Mouse (Mus musculus) cerebellum, adult 11-12 months (tissue): ENCODE data around the gene Csnk1e.

Experiments used
- DNase-seq: peaks from one replicate; pipeline ENCODE4 v3.0.0; 2022

Csnk1e gene

DNA sequence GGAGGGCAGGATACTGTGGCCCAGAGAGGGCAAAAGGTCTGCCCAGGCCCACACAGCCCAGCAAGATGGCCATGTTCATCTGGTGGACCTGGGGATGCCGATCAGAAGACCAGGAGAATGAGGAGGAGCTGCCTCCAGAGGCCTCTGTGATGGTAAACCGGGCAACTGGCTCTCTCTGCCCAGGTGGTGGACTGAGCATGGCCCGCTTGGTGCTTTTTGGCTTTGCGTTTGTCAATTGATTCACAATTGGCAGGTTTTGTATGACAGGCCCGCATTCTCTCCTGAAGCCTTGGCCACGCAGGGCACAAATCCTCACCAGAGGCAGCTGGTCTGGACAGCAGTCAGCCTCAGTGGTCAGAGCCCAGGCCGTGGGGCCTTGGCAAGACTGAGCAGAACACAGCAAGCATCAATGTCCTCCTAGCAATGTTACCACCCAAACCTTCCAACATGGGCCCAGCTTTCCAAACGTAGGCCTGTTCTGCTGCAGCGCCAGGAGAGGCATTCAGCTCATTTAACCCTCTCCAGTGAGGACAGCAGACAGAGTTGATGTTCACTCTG is 12.3 kb downstream of the Csnk1e start:
- DNase-seq, result no peak

DNA sequence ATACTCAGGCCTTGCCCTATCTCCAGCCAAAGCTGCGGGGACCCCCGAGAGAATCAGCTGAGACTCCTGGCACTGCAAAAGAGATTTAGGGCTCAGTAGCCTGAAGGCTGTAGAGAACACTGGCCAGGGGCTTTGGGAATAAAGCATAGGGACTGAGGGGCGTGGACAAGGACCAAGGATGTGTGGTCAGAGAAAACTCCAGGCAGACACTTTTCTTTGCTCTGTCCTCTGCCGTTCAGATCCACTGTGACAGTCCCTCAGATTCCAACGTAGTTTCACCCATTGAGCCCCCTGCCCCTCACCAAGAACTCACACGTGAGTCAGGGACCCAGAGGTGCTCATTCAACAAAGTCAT is 13.1 kb downstream of the Csnk1e start:
- no peak for DNase-seq

DNA sequence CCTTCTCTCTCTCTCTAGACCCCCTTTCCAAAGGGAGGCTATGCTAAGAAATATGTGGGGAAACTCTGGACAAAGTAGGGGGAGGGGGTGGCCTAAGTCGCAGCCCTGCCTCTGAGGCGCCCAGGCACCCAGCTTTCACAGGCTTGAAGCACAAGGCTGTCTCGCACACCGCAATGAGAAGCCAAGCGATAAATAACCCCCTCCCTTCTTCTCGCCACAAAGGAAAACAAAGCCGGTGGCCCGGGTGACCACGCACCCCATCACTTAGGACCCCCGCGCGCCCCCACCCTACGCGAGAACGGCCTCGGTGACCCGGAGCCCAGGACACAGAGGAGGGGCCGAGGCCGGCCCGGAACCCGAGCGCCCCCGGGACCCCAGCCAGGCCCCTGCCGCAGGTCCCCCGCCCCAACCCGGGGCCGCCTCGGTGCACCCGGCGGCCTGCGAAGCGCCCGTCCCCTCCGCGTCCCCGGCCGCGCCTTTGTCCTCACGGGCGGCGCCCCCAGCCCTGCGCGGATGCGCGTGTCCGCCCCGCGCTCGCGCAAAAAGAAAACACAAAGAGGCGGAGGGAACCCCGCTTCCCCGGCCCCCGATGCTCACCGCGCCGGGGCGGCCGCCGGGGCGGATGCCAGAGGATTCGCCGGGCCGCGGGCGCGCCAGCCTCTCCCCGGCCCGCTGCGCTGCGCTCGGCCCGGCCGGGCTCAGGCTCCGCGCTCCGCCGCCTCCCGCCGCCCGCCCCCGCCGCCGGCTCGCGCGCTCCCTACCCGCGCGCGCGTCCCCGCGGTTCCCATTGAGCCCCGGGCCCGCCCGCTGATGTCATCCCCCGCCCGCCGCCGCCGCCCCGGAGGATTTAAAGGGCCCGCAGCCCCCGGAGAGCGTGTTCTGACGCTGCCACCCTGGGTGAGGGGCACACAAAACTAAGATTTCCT is 13.8 kb downstream of the Csnk1e start:
- DNase-seq, result peak; percentile 79

DNA sequence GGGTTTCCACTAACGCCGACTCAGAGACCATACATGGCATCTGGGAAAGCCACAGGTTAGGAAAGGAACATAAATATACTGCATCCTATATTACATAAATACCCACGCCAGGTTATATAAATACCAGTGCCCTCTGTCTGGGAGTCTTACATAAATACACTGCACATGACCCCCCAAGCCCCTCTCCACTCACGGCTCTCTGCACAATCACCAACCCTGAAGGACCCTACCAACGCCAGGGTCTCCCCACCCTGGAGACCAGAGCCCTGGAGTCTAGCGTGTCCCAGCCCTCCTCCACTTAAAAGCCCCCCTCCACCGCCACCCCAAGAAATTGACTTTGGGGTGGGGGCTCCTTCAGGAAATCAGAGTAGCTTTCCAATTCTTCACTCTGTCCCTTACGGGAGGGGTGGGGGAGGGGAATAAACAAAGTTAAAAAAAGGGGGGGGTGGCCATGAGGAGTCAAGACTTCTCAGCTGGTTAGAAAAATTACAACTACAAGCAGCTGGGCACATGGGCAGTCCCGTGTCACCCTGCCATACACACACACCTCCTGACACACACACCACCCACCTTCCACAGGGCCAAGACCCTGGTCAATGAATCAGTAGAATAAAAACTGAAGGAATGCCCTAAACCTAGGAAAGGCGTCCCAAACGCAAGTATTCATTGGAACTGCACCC is 14.6 kb downstream of the Csnk1e start:
- DNase-seq, result peak; percentile 37

DNA sequence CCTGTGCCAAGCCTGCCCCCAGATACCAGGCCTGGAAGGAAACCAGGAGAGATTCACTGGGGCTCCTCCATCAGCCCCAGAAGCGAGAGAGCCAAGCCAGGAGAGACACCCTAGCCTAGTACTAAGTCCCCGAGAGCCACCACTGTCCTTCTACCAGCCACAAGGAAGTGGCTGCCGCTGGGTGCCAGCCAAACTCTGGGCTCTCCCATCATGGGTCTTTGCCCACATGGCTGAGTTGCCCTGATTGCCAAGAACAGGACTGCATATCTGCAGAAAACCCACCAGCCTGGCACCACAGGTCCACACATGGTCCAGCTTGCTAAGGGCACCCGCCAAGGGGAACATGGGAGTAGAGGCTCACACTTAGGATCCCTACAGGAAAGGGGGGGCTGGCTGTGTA is 15.1 kb downstream of the Csnk1e start:
- DNase-seq, result peak; percentile 74

DNA sequence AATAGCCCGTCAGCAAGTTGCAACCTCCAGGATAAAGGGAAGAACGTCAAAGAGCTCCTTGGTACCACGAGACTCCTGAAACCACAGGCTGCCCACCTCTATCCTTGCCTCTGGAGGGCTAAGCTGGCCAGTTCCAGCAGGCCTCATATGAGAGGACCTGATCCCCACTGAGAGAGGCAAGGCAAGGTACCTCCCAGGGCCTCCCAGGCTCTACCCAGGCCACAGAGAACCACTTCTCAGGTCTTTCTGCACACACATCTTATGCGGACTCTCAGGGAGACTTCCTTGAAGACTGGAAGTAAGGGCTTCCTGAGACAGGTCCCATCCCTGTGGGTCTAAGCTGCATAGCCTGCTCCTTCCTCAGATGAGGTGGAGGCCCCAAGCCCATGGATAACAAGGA is 16.0 kb downstream of the Csnk1e start:
- DNase-seq, result no peak

DNA sequence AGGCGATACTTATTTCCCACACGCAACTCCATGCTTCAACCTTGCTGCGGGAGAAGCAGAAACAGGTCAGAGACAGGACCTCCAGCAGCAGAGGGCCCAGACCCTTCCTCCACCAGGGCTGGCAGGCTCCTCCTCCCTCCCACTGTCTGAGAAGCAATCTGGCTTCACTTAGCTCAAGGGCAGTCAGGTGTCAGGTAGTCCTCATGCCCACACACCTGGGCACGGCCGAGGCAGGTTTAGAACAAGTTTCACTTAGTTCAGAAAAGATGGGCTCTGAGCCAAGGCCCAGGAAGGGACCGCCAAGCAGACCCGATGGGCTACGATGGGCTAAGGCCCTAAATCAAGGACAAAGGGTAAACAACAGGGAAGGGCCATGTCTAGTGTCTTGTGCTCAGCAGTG is 16.6 kb downstream of the Csnk1e start:
- DNase-seq, result no peak

DNA sequence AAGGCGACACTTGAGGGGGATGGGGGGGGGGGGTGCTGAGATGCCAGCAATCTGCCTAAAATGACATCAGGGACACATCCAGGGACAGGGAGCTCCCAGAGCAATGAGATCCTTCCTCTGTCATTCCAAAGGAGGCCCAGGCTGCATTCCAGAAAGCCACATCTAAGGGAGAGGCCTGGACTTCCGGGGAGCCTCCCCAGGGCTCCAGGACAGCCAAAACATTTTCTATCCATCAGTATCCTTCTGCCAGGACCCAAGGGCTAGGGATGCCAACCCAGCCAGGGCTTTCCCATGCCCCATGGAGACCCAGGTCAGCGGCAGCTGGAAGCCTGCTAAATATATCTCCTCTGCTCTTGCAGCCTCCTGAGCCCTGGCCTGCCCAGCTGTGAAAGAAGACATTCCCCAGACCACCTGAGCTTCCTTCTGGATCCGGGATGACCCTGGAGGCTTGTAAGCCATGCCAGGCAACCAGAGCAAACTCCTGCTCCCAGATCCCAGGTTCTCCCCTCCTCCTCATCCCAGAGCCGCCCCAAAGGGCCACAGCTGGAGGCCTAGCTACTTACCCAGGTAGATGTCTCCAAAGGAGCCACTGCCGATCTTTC is 17.1 kb downstream of the Csnk1e start:
- no peak for DNase-seq

DNA sequence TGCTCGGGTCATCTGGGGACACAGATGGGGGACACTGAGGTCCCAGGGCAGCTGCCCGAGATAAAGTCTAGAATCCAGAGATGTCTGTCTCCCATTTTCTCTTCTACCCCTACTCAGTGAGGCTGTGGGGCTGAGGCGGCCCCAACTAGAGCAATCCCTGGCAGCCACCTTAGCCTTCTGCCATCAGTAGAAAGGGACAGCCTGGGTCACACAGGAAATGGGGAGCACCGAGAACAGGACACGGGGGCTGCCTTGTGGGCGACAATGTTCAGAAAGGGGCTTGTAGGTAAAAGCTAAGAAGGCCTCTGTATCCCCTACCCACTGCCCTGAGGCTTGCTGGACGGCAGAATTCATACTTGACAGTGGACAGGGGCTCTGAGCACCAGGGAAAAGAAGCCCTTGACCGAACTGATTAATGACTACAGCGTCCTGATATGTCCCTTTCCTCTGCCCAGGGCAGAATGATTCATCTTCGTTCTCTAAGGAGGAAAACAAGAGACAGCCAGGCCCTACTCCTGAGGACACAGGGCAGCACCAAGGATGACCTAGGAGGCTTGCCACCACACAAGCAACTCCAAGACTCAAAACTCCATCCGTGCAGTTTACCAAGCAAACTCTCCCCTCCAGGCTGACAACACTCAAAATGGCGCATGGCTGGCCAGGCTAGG is 17.7 kb downstream of the Csnk1e start:
- no peak for DNase-seq

DNA sequence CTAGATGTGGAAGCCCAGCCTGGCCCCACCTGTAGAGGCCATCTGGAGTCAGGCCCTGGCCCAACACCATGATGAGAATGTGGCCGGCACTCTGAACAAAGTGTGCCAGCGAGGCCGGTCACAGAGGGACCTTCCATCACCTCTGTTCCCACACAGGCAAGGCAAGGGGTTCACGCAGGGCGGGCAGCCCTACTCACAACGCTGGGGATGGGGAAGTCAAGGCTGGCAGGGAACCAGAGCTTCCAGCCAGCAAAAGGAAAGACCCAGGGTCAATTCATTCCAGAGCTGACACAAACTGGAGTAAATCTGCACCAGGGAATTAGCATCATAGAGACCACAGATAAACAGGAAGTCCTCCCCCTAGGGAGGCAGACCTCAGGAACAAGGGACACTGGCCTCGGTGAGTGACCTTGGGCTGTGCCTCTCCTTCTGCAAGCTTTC is 18.9 kb downstream of the Csnk1e start:
- DNase-seq, result peak; percentile 68

DNA sequence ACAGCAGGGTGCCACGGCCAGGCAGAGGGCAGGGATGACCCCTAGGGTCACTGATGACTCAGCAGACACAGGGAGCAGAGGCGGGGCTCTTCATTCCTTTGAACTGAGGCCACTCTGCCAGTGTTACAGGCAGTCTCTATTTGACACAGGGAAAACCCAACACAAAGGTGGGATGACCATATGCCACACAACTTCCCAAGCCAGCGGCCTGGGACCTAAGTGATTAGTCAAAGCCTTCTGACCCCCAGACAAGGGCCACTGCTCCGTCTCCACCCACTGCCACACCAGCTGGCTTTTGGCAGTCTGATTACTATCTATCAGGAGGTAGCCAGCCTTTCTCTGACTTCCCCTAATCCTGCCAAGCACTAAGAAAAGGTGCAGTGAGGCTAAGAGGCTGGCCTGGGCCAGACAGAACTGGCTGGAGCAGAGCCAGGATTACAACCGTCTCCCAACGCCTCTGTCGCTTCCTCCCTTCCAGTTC is 20.1 kb downstream of the Csnk1e start:
- DNase-seq, result no peak

DNA sequence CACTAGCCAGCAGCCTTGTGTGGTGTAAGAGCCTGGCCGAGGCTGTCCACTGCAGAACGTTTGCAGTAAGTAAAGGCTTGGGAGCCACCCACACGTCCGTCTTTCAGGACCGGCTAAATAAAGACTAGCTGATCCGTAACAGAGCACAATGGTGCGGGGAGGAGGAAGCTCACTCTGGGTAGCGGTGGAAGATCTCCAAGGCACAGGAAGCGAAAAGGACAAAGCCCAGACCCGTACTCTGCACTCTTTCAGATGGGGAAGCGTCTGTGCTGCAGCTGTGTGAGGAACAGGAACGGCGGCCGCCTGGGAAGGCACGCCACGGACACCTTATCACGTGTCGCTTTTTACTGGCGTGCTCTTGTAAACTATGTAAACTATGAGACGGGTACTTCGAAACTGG is 22.5 kb downstream of the Csnk1e start:
- no peak for DNase-seq

DNA sequence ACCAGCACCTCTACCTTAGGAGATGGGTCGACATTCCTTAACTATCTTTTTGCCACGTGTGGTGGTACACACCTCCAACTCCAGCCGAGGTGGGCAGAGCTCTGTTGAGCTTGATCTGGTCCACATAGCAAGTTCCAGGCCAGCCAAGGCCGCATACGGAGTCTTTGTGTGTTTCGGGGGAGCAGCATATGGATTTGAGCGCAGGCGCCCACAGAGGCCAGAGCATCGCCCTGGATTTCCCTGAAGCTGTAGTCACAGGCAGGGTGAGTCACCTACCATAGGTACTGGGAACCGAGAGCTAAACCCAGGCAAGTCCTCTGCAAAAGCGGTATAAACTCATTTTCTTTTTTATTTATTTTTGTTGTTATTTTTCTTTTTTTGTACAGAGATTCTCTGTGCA is 23.0 kb downstream of the Csnk1e start:
- no peak for DNase-seq

DNA sequence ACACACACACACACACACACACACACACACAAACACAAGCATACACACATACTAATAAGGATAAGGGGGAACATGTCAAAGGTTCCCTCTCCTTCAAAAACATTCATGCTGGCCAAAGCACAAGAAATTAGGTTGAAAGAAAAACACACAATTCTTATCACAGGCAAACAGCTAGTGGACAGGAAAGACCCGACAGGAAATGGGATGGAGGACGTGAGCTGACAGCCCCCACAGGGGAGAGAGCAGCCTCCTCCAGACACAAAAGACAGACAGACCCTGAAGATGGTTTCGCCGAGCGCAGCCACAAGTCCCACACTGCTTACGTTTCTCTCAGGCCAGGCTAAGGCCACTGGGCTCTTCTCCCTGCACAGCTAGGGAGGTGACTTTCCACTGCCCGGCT is 23.4 kb downstream of the Csnk1e start:
- DNase-seq, result no peak

DNA sequence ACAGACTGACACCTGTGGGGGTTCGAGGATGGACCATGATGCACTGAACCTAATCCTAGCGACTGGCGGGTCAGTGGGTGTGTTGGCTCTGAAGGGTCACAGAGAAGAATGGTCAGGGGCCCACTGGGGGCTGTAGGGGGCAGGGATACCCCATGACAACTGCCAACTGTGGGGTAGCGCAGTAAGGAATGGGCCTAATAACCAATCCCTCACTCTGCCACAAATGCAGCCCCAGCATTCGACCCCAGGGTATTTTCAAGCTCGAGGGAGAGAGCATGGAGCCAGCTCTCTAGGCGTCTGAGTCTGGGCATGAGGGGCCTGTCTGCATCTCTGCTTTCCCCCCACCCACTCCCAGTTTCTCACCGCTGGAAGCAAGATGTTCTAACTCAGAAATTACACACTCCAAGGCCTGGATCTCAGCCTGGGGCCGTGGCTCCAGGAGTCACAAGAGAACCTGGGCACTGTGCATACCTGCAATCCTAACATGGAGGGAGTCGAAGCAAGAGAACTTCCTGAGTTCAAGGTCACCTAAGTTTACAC is 24.8 kb downstream of the Csnk1e start:
- DNase-seq, result no peak

DNA sequence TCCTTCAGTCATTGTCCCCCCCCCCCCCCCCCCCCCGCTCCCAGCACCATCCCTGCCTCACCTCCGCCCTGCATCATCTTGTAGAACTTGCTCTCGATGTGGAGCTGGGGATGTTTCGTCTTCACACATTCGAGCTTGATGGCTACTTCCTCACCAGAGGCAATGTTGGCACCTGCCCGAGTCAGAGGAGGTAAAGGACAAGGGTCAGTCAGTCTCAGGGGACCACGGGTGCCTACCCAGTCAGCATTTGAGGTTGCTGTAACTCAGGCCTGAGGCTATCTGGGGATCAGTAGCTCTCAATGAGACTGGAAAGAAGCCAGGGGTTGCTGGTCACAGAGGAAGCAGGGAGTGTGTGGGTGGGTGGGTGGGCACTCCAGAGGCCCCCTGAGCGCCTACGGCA is 25.4 kb downstream of the Csnk1e start:
- no peak for DNase-seq

DNA sequence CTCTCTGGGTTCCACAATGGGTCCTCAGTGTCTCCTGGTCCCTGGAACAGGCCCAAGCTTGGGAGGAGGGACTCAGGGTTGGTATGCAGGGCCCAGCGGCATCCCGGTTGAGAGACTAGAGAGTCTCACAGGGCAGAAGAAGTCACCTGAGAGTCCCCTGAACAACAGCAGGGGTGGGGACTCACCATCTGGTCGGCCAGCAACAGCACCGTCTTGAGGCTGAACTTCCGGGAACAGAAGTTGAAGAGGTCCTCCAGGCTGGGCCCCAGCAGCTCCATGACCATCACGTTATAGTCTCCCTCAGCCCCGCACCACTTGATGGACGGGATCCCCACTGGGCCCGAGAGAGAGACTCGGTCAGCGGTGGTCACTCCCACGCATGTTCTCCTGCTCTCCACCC is 25.8 kb downstream of the Csnk1e start:
- DNase-seq, result no peak

DNA sequence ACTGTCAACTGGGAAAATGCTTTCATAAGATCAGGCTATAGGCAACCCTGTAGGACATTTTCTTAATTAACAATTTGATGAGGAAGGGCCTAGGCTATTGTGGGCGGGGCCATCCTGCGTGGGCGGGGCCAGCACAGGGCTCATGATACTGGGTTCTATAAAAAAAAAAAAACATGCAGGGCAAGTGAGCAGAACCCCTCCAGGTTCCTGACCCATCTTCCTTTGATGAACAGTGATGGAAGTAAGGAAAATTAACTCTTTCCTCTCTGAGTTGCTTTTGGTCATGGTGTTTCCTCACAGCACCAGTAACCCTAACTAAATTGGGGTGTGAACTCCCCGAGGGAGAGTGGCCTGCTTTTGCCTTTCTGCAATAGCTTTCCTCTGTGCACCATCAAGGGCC is 26.8 kb downstream of the Csnk1e start:
- DNase-seq, result no peak

DNA sequence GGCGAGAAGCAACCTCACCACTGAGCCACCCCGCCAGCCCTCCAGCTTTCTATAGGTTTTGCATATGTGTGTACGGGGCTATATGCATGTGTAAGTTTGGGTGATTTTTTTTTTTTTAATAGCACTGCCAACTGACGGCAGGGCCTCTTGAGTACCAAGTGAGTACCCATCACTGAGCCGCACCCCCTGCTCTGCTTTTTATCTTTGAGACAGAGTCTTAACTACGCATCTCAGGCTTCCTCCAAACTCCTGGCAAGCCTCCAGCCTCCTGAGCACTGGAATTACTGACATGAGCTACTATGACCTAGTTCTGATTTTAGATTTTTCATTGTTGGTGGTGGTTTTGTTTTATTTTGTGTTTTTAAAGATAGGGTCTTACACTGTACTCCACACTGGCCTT is 27.9 kb downstream of the Csnk1e start:
- no peak for DNase-seq

DNA sequence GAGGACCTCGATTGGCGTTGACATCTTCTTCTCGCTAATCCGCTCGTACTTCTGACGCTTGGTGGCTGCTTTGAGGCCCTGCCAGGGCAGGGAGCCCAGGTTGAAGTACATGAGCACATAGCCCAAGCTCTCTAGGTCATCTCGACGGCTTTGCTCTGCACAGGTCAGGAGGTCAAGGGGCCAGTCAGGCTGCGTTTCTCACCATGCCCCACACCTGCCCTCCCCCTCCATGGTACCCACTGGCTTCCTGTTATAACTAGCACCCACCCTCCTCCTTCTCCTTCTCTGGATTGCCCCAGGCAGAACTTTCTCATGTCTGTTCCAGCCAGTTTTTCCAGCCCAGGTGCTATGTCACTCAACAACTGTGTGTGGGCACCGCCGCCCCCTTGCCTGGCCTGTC is 29.9 kb downstream of the Csnk1e start:
- no peak for DNase-seq

DNA sequence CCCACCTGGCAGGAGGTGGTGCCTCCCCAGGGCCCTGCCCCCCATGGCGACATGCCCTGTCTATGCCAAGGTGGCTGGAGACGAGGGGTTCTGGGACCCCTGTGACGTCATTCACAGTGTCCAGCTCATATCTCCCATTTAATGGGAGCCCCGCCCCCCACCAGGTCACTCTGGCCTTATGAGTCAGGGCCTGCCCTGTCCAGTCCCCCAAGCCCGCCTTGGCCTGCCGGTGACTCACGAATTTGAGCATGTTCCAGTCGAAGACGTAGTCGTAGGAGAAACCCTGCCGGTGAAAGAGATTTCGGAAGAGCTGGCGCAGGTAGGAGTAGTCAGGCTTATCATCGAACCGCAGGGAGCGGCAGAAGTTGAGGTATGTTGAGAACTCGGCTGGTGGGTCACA is 30.8 kb downstream of the Csnk1e start:
- DNase-seq, result no peak

DNA sequence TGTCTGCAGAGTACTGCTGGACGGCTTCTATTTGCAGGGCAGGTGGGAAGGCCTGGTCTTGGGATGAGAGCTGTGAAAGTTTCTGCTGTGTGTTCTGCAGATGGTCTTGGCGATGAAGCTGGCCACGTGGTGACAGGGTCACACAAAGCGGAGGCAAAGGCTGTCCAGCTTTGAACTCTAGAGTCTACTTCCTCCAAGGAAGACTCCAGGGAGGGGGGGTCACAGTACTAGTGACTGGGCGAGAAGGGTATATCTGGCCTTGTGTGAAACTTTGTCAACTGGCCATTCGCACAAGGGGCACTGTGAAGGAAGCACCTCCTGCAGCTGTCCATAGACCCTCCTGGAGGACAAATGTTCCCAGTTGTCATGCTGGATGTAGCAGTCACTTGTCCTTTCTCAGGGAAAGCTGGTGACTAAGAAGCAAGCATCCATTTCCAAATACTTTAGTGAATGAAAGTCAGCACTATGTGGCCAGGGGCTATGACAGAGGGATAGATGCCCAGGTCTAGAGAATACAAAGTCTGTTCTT is 32.6 kb downstream of the Csnk1e start:
- DNase-seq, result no peak
